Mouse (Mus musculus) liver, embryonic 18 days (tissue): ENCODE measurements around the gene Slc6a13. TPM values are rescaled to one million over a fixed set of nuclear protein-coding genes. Genes with fewer than 3 reads are reported as not detected.

Source experiments
- polyA plus RNA-seq: library from polyadenylated mRNA; depleted of rRNA; stranded (reverse); fragments of >200 nt; gene quantifications from 2 replicates; pipeline ENCODE4 v1.2.3, GENCODE M21; 2012; rRNA removed

Gene Slc6a13
- 45.2 and 50.8 TPM in 2 replicates for polyA plus RNA-seq

GRCm38 (mm10) chr6:121299954-121300353 is at the start of gene Slc6a13:
Gene Slc6a13 (plus strand): TSS chr6:121300227.

GRCm38 (mm10) chr6:121343026-121343770 is 43.2 kb downstream of the Slc6a13 start, which contains the start of gene Slc6a12:
Gene Slc6a12 (plus strand): TSS chr6:121343076.

Other genes starting within 250 kb of the Slc6a13 start
- gene Mical3, start 169.2 kb upstream of the Slc6a13 start, polyA plus RNA-seq = 3.9 and 5.3 TPM in 2 replicates
- gene Pex26, start 116.6 kb upstream of the Slc6a13 start, polyA plus RNA-seq = 8.3 and 12.4 TPM in 2 replicates
- 1.3 and 1.7 TPM in 2 replicates for gene Tuba8, start 89.5 kb upstream of the Slc6a13 start, polyA plus RNA-seq
- gene Usp18, start 54.3 kb upstream of the Slc6a13 start, polyA plus RNA-seq = 24.0 and 29.4 TPM in 2 replicates
- 10.1 and 10.9 TPM in 2 replicates for gene Slc6a12, start 42.8 kb downstream of the Slc6a13 start, polyA plus RNA-seq
- not detected in 2 replicates for gene Iqsec3, start 173.5 kb downstream of the Slc6a13 start, polyA plus RNA-seq